Mouse (Mus musculus) lung, adult 2 months (tissue): ENCODE measurements around the gene Brat1.

ENCODE experiments used
- CTCF ChIP-seq: fragments of 200-500 bp; IDR thresholded peaks from 2 replicates; pipeline ENCODE4 v1.5.1; 2011; ENCODE audit warnings: mild to moderate bottlenecking, low read length, control low read depth; ENCODE audit not compliant: insufficient read depth
- POLR2A ChIP-seq: fragments of 200-500 bp; IDR thresholded peaks from 2 replicates; pipeline ENCODE4 v1.6.1; 2011; ENCODE audit warnings: low read depth, mild to moderate bottlenecking, control low read depth, low read length, borderline replicate concordance; ENCODE audit errors: extremely low read depth

DNA sequence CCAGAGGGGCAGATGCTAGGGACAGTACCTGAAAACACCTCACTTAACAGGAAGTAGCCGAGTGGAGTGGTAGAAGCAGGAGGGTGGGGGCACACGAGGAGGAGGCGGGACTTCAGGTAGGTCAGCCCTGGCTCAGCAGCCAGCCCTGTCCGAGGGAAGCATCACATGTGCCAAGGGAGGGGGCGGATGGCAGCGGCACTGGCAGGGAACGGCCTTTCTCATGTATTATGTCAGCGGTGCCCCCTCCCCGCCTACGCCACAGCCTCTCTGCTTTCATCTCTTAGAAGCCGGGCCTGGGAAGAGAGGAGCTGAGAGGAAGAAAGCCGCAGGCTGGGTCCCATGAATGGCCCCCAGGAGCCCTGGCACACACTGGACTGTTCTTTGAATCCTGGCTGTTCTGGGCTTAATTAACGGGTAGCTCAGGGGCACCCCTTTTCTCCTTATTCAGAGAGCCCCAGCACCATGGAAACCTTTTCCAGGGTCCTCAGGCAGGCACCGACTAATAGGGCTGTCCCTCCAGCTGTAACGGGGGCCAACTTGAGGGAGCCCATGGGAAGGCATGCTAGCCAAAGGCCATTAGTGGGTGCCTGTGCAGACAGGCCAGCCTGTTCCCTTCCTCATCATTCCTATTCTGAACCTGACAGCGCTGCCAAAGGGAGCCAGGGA is 45.1 kb upstream of the Brat1 start:
- TF ChIP-seq CTCF (no peak), POLR2A (no peak)
